Mouse (Mus musculus) limb, embryonic 12.5 days (tissue): ENCODE results near the gene Prkcsh. TPM values are rescaled to one million over a fixed set of nuclear protein-coding genes. Genes with fewer than 3 reads are reported as not detected.

Source experiments
- ATAC-seq: fragments of 200-750 bp; cut with Nextera tagmentation; 2 replicates; pipeline ENCODE4 v1.8.0; 2017; ENCODE audit warnings: low read depth, moderate TSS enrichment; ENCODE audit not compliant: insufficient number of reproducible peaks, insufficient read depth, low FRiP score, low TSS enrichment
- H3K27ac ChIP-seq: fragments of 300-500 bp; sonication (generic); 2 replicates; pipeline ENCODE4 v1.5.1; 2016; ENCODE audit warnings: mild to moderate bottlenecking, moderate library complexity
- H3K27me3 ChIP-seq: fragments of 300-500 bp; sonication (generic); 2 replicates; pipeline ENCODE4 v1.6.1; 2016; ENCODE audit warnings: mild to moderate bottlenecking, moderate library complexity
- H3K36me3 ChIP-seq: fragments of 300-500 bp; sonication (generic); 2 replicates; pipeline ENCODE4 v1.6.1; 2016; ENCODE audit warnings: mild to moderate bottlenecking, moderate library complexity
- H3K4me1 ChIP-seq: fragments of 300-500 bp; sonication (generic); replicated peaks from 2 replicates; pipeline ENCODE4 v1.6.1; 2016
- H3K4me2 ChIP-seq: fragments of 300-500 bp; sonication (generic); 2 replicates; pipeline ENCODE4 v1.6.1; 2016; ENCODE audit warnings: mild to moderate bottlenecking, moderate library complexity
- H3K4me3 ChIP-seq: fragments of 300-500 bp; sonication (generic); replicated peaks from 2 replicates; pipeline ENCODE4 v1.5.1; 2016; ENCODE audit warnings: mild to moderate bottlenecking
- H3K9ac ChIP-seq: fragments of 300-500 bp; sonication (generic); replicated peaks from 2 replicates; pipeline ENCODE4 v1.6.1; 2016; ENCODE audit warnings: mild to moderate bottlenecking, moderate library complexity
- H3K9me3 ChIP-seq: fragments of 300-500 bp; sonication (generic); 2 replicates; pipeline ENCODE4 v1.6.1; 2016; ENCODE audit warnings: mild to moderate bottlenecking, moderate library complexity
- WGBS: fragments of 180-500 bp; shearing (Covaris S2); methylation state at CpG from one replicate; pipeline ENCODE4 v1.1.7; 2016; 5-methylcytosine and 5-hydroxymethylcytosine counted together
- polyA plus RNA-seq: library from polyadenylated mRNA; unstranded; fragments of >200 nt; fragmentation: Nextera tagmentation; extraction: Ambion mirVana; gene quantifications from 2 replicates; pipeline ENCODE4 v1.2.1, GENCODE M21; 2016

The Prkcsh gene
- polyA plus RNA-seq, 1 experiment from 2014 or later = 108 TPM

- peak overlapping the region; percentile 85 for H3K4me2 ChIP-seq
- H3K36me3 ChIP-seq = no peaks in the 10 kb centered on the region
- peaks cover 60% of the 10 kb centered on the region for H3K27me3 ChIP-seq
- H3K4me3 ChIP-seq = peak overlapping the region; percentile 46
- peaks cover 29% of the 10 kb centered on the region for H3K4me1 ChIP-seq
- 0% methylated on average over 14 of the region's 15 CpGs for WGBS
- no peak overlapping the region for H3K27ac ChIP-seq
- H3K9ac ChIP-seq = peak overlapping the region; percentile 62
- no peak for ATAC-seq
- H3K9me3 ChIP-seq = no peaks in the 10 kb centered on the region
Observed at GRCm38 (mm10) chr9:21962010-21962409, 40.6 kb upstream of the Prkcsh start.

- Histone ChIP-seq H3K9me3 (no peaks in the 10 kb centered on the region), H3K9ac (peak overlapping the region; percentile 62), H3K4me1 (peaks cover 29% of the 10 kb centered on the region), H3K27me3 (peaks cover 63% of the 10 kb centered on the region), H3K36me3 (no peaks in the 10 kb centered on the region), H3K4me3 (peak overlapping the region; percentile 46), H3K27ac (no peak overlapping the region), H3K4me2 (peak overlapping the region; percentile 85)
- ATAC-seq = peak; percentile 81
- WGBS = 3% methylated on average over 34 of the region's 34 CpGs
Observed at GRCm38 (mm10) chr9:21962416-21963059, 40.1 kb upstream of the Prkcsh start.

- H3K36me3 ChIP-seq = no peaks in the 10 kb centered on the region
- peaks cover 61% of the 10 kb centered on the region for H3K27me3 ChIP-seq
- H3K9me3 ChIP-seq = no peaks in the 10 kb centered on the region
- ATAC-seq = no peak
- H3K4me2 ChIP-seq = peak within 1 kb of the TSS; percentile 85
- peaks cover 29% of the 10 kb centered on the region for H3K4me1 ChIP-seq
- peak within 1 kb of the TSS; percentile 46 for H3K4me3 ChIP-seq
- WGBS = 21% methylated on average over 8 of the region's 8 CpGs
- H3K27ac ChIP-seq = peak within 1 kb of the TSS; percentile 45; the same call in 1 of the 2 replicates
- H3K9ac ChIP-seq = peak within 1 kb of the TSS; percentile 62
Observed at GRCm38 (mm10) chr9:21963417-21963816, 39.2 kb upstream of the Prkcsh start, which contains the start of gene Epor. Epor (minus strand) TSS chr9:21963506.

- ATAC-seq = no peak
- Histone ChIP-seq H3K27me3 (peaks cover 7% of the 10 kb centered on the region), H3K9me3 (no peaks in the 10 kb centered on the region), H3K4me3 (no peak overlapping the region), H3K27ac (no peak overlapping the region), H3K9ac (no peak overlapping the region), H3K36me3 (no peaks in the 10 kb centered on the region), H3K4me1 (no peaks in the 10 kb centered on the region), H3K4me2 (no peak overlapping the region)
- WGBS = 62% methylated on average over 6 of the region's 6 CpGs
Observed at GRCm38 (mm10) chr9:21968883-21969282, 33.7 kb upstream of the Prkcsh start.

- peaks cover 3% of the 10 kb centered on the region; the same call in 1 of the 2 replicates for H3K27me3 ChIP-seq
- H3K36me3 ChIP-seq = no peaks in the 10 kb centered on the region
- no peak for ATAC-seq
- H3K4me3 ChIP-seq = no peak overlapping the region
- H3K9me3 ChIP-seq = no peaks in the 10 kb centered on the region
- no peak overlapping the region for H3K9ac ChIP-seq
- H3K4me1 ChIP-seq = no peaks in the 10 kb centered on the region
- 90% methylated on average over 4 of the region's 4 CpGs for WGBS
- H3K4me2 ChIP-seq = no peak overlapping the region
- no peak overlapping the region for H3K27ac ChIP-seq
Observed at GRCm38 (mm10) chr9:21969304-21969703, 33.3 kb upstream of the Prkcsh start.

GRCm38 (mm10) chr9:21976626-21977175 lies 25.9 kb upstream of the Prkcsh start:
- Histone ChIP-seq H3K36me3 (no peaks in the 10 kb centered on the region), H3K27ac (no peak overlapping the region), H3K4me2 (no peak overlapping the region), H3K27me3 (peaks cover 10% of the 10 kb centered on the region; the same call in 1 of the 2 replicates), H3K9ac (no peak overlapping the region), H3K9me3 (no peaks in the 10 kb centered on the region), H3K4me1 (no peaks in the 10 kb centered on the region), H3K4me3 (no peak overlapping the region)
- no peak for ATAC-seq
- 89% methylated on average over 9 of the region's 10 CpGs for WGBS

- H3K9me3 ChIP-seq = no peaks in the 10 kb centered on the region
- H3K4me1 ChIP-seq = no peaks in the 10 kb centered on the region
- ATAC-seq = no peak
- no peaks in the 10 kb centered on the region for H3K36me3 ChIP-seq
- no peak overlapping the region for H3K4me2 ChIP-seq
- H3K9ac ChIP-seq = no peak overlapping the region
- H3K4me3 ChIP-seq = no peak overlapping the region
- H3K27ac ChIP-seq = no peak overlapping the region
- H3K27me3 ChIP-seq = peaks cover 10% of the 10 kb centered on the region; the same call in 1 of the 2 replicates
- WGBS = 85% methylated on average over 5 of the region's 5 CpGs
Observed at GRCm38 (mm10) chr9:21977331-21977730, 25.3 kb upstream of the Prkcsh start.

- WGBS = 23% methylated on average over 2 of the region's 2 CpGs
- peaks cover 10% of the 10 kb centered on the region; the same call in 1 of the 2 replicates for H3K27me3 ChIP-seq
- no peak overlapping the region for H3K9ac ChIP-seq
- H3K9me3 ChIP-seq = no peaks in the 10 kb centered on the region
- H3K27ac ChIP-seq = no peak overlapping the region
- no peak overlapping the region for H3K4me3 ChIP-seq
- H3K36me3 ChIP-seq = no peaks in the 10 kb centered on the region
- H3K4me2 ChIP-seq = no peak overlapping the region
- ATAC-seq = no peak
- no peaks in the 10 kb centered on the region for H3K4me1 ChIP-seq
Observed at GRCm38 (mm10) chr9:21977972-21978371, 24.6 kb upstream of the Prkcsh start.

- no peak overlapping the region for H3K9ac ChIP-seq
- 92% methylated on average over 4 of the region's 4 CpGs for WGBS
- no peak overlapping the region for H3K4me3 ChIP-seq
- no peak for ATAC-seq
- no peak overlapping the region for H3K4me2 ChIP-seq
- H3K27me3 ChIP-seq = peaks cover 14% of the 10 kb centered on the region
- H3K27ac ChIP-seq = no peak overlapping the region
- no peaks in the 10 kb centered on the region for H3K4me1 ChIP-seq
- H3K9me3 ChIP-seq = no peaks in the 10 kb centered on the region
- H3K36me3 ChIP-seq = no peaks in the 10 kb centered on the region
Observed at GRCm38 (mm10) chr9:21978398-21979128, 24.0 kb upstream of the Prkcsh start.

GRCm38 (mm10) chr9:21983911-21984310 lies 18.7 kb upstream of the Prkcsh start:
- H3K4me2 ChIP-seq = no peak overlapping the region
- H3K36me3 ChIP-seq = no peaks in the 10 kb centered on the region
- H3K4me3 ChIP-seq = no peak overlapping the region
- 27% methylated on average over 3 of the region's 3 CpGs for WGBS
- H3K4me1 ChIP-seq = peaks cover 10% of the 10 kb centered on the region
- no peak overlapping the region for H3K27ac ChIP-seq
- peaks cover 64% of the 10 kb centered on the region for H3K27me3 ChIP-seq
- H3K9ac ChIP-seq = no peak overlapping the region
- H3K9me3 ChIP-seq = no peaks in the 10 kb centered on the region
- no peak for ATAC-seq

GRCm38 (mm10) chr9:21987592-21988342 lies 14.8 kb upstream of the Prkcsh start:
- 7% methylated on average over 36 of the region's 36 CpGs for WGBS
- H3K4me1 ChIP-seq = peaks cover 21% of the 10 kb centered on the region
- no peaks in the 10 kb centered on the region for H3K9me3 ChIP-seq
- peaks cover 92% of the 10 kb centered on the region for H3K27me3 ChIP-seq
- H3K9ac ChIP-seq = no peak overlapping the region
- H3K4me3 ChIP-seq = peak overlapping the region; percentile 47
- H3K36me3 ChIP-seq = no peaks in the 10 kb centered on the region
- H3K27ac ChIP-seq = no peak overlapping the region
- H3K4me2 ChIP-seq = peak overlapping the region; percentile 76
- ATAC-seq = no peak
